Comparison of ENCODE assay signal across 30 mouse cellular contexts in genomic region chr10:8746082-8746696, GRCm38 (mm10).
DNase-seq lines count a peak whose midpoint lies in the region; ATAC-seq and TF ChIP-seq lines count a peak whose summit lies in the region.
"Had no signal": no experiment of that assay in that cellular context is flagged by ENCODE, and none has a peak within 500 bp of the region (broad histone marks: within the 10 kb centered on the region; RNA-seq: fewer than 3 reads in every experiment).

No protein-coding gene starts in this region.

- H3K27ac ChIP-seq in intestine, embryonic 14.5 days (ENCODE audit: low read depth): no peak overlapping the region
- no peak overlapping the region for H3K27ac ChIP-seq in intestine, embryonic 16.5 days (ENCODE audit: low read length)
- no peak overlapping the region for H3K27ac ChIP-seq in lung, embryonic 15.5 days
- H3K27ac ChIP-seq: heart, embryonic 15.5 days; limb, embryonic 15.5 days; liver, embryonic 13.5 days; stomach, embryonic 15.5 days had no signal

- in situ Hi-C loops in Patski (cut with MboI; ENCODE audit: low pct_unique_long_range_greater_than_20kb): loop anchor here (5.0 kb wide), 1 partner anchor 36 kb away; no protein-coding TSS in a partner anchor

- no peak for ATAC-seq in intestine, embryonic 14.5 days (replicated peaks; ENCODE audit: low FRiP score, low TSS enrichment, low read depth)
- no peak for ATAC-seq in intestine, embryonic 16.5 days
- peak; percentile 62; the same call in 1 of the 2 replicates for ATAC-seq in lung, embryonic 15.5 days (ENCODE audit: borderline replicate concordance, extremely low read depth, low FRiP score, low TSS enrichment)
- no peak for ATAC-seq in Patski
- ATAC-seq: activated CD4-positive, CD25-positive, alpha-beta regulatory T cell, adult 4 months; forebrain, embryonic 16.5 days; hindbrain, embryonic 16.5 days had no signal

- H3K9me3 ChIP-seq in intestine, embryonic 14.5 days (ENCODE audit: control insufficient read depth, low read length): no peaks in the 10 kb centered on the region
- no peaks in the 10 kb centered on the region for H3K9me3 ChIP-seq in intestine, embryonic 16.5 days (ENCODE audit: control insufficient read depth, low read length)
- no peaks in the 10 kb centered on the region for H3K9me3 ChIP-seq in lung, embryonic 15.5 days
- H3K9me3 ChIP-seq: heart, embryonic 15.5 days; limb, embryonic 15.5 days; liver, embryonic 13.5 days; stomach, embryonic 15.5 days had no signal

- H3K4me1 ChIP-seq in intestine, embryonic 14.5 days (replicated peaks; ENCODE audit: control insufficient read depth, insufficient read depth, low read length): no peaks in the 10 kb centered on the region
- no peaks in the 10 kb centered on the region for H3K4me1 ChIP-seq in intestine, embryonic 16.5 days (ENCODE audit: control insufficient read depth, insufficient read depth, low read length)
- 0 out of 2 replicates have a peak, but pooled peaks cover 7% of the 10 kb centered on the region for H3K4me1 ChIP-seq in lung, embryonic 15.5 days
- H3K4me1 ChIP-seq: stomach, embryonic 15.5 days had no signal

- H3K4me3 ChIP-seq in intestine, embryonic 14.5 days (ENCODE audit: low read depth, low read length): no peak overlapping the region
- H3K4me3 ChIP-seq in intestine, embryonic 16.5 days (ENCODE audit: low read length): no peak overlapping the region
- H3K4me3 ChIP-seq in lung, embryonic 15.5 days: no peak overlapping the region
- H3K4me3 ChIP-seq: heart, embryonic 15.5 days; limb, embryonic 15.5 days; liver, embryonic 13.5 days; myocyte; stomach, embryonic 15.5 days had no signal

- POLR2A ChIA-PET in Patski (lab: Charles Lee): no interaction called here

- WGBS in intestine, embryonic 14.5 days: 59% methylated on average over 14 of the region's 14 CpGs
- 68% methylated on average over 14 of the region's 14 CpGs for WGBS in intestine, embryonic 16.5 days
- WGBS in lung, embryonic 15.5 days: 40% methylated on average over 14 of the region's 14 CpGs

- no peak overlapping the region for H3K4me2 ChIP-seq in intestine, embryonic 14.5 days (ENCODE audit: low read length)
- H3K4me2 ChIP-seq in intestine, embryonic 16.5 days (ENCODE audit: low read depth, low read length): no peak overlapping the region
- no peak overlapping the region for H3K4me2 ChIP-seq in lung, embryonic 15.5 days
- H3K4me2 ChIP-seq: heart, embryonic 15.5 days; limb, embryonic 15.5 days; liver, embryonic 13.5 days; midbrain, embryonic 11.5 days; stomach, embryonic 15.5 days had no signal

- no peaks in the 10 kb centered on the region for H3K27me3 ChIP-seq in intestine, embryonic 14.5 days (replicated peaks; ENCODE audit: control insufficient read depth, insufficient read depth, low read length)
- no peaks in the 10 kb centered on the region for H3K27me3 ChIP-seq in intestine, embryonic 16.5 days (replicated peaks; ENCODE audit: control insufficient read depth, insufficient read depth, low read length)
- no peaks in the 10 kb centered on the region for H3K27me3 ChIP-seq in lung, embryonic 15.5 days
- H3K27me3 ChIP-seq in Patski: no peaks in the 10 kb centered on the region
- H3K27me3 ChIP-seq: heart, embryonic 15.5 days; limb, embryonic 15.5 days; liver, embryonic 13.5 days; stomach, embryonic 15.5 days had no signal

- H3K9ac ChIP-seq in intestine, embryonic 14.5 days (ENCODE audit: low read length): no peak overlapping the region
- no peak overlapping the region for H3K9ac ChIP-seq in intestine, embryonic 16.5 days (ENCODE audit: low read depth, low read length)
- H3K9ac ChIP-seq in lung, embryonic 15.5 days: no peak overlapping the region
- H3K9ac ChIP-seq: heart, embryonic 15.5 days; limb, embryonic 15.5 days; liver, embryonic 13.5 days; stomach, embryonic 15.5 days had no signal

- peak; percentile 17 for TF ChIP-seq CTCF in Patski (IDR thresholded peaks at IDR 0.05)

- CTCF ChIA-PET in Patski (lab: Charles Lee): interaction anchor here (0.6 to 1.3 kb wide), 3 partner anchors 21 to 323 kb away, joined by 3 to 4 read pairs (median 3); no protein-coding TSS in a partner anchor

- DNase-seq in intestine, embryonic 14.5 days (ENCODE audit: low spot score): peak; percentile 46
- no peak for DNase-seq in lung, postnatal 14 days
- no peak for DNase-seq in Patski (ENCODE audit: low read depth, low spot score)
- DNase-seq in natural killer cell, adult 2 months (ENCODE audit: low spot score in 2 of 2): peak; percentile 10 to 44
- DNase-seq in ovary, postnatal 10 days (ENCODE audit: low spot score): no peak
- DNase-seq: adrenal gland, adult 2 months; adrenal gland, postnatal 36 days; B cell, adult 2 months; cerebellum, adult 2 months; cerebellum, postnatal 14 days; gastrocnemius, postnatal 10 days; kidney, adult 11 months; kidney, postnatal 36 days; layer of hippocampus, postnatal 36 days; left cerebral cortex, postnatal 4 days; liver, embryonic 13.5 days; lung, adult 2 months; retina, postnatal 1 day; right cerebral cortex, postnatal 14 days; thymus, postnatal 14 days had no signal

- peaks cover 61% of the 10 kb centered on the region for H3K36me3 ChIP-seq in intestine, embryonic 14.5 days (ENCODE audit: control insufficient read depth, insufficient read depth, low read length)
- H3K36me3 ChIP-seq in intestine, embryonic 16.5 days (ENCODE audit: control insufficient read depth, insufficient read depth, low read length): peaks cover 5% of the 10 kb centered on the region; the same call in 1 of the 2 replicates
- H3K36me3 ChIP-seq in lung, embryonic 15.5 days: peaks cover 26% of the 10 kb centered on the region

Comparison
In these comparisons a context has a peak if more than half of its experiments do, and no peak if none do; other contexts are left out.
1. DNase-seq: peak in intestine, embryonic 14.5 days (single experiment) and natural killer cell, adult 2 months (2 of 2); none in lung, postnatal 14 days (single experiment), Patski (single experiment) and ovary, postnatal 10 days (single experiment).